Mouse (Mus musculus): ENCODE results near the gene Gm20388.

GRCm38 (mm10) chr8:122333531-122333930 lies 2422.9 kb downstream of the Gm20388 start:
- TF ChIP-seq CTCF (IDR thresholded peaks at IDR 0.05; ENCODE audit: low read depth): no peak
- no peak for TF ChIP-seq EP300 (optimal IDR thresholded peaks at IDR 0.05)
